Comparison of ENCODE assay signal across 11 mouse cellular contexts in the genomic region with DNA sequence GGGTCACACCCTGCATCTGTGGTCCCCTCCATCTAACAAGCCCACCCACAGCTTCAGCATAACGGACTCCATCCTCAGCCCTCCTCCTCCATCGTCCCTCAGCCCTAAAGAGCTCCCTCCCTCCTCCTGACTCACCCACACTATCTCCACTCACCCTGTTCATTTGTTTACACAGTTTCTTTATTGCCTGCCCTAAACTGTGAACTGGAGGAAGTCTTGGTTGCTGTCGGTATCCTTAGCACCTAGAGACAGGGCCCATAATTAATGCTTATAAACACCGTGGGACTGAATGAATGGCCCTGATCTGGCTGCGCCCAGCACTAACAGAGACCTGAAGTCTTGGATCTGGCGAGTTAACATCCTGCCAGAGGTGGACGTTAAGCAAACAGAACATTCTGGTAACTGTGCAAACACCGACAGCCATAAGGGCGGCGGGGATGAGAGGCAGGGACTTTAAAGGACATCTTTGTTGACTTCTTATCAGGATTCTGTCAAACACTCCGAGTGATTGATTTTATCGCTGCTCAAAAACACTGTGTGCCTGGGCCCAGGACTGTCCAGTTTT. TPM values are rescaled to one million over a fixed set of nuclear protein-coding genes. Genes with fewer than 3 reads are reported as not detected.
DNase-seq lines count a peak whose midpoint lies in the region; ATAC-seq and TF ChIP-seq lines count a peak whose summit lies in the region.
"Had no signal": no experiment of that assay in that cellular context is flagged by ENCODE, and none has a peak within 500 bp of the region (broad histone marks: within the 10 kb centered on the region; RNA-seq: fewer than 3 reads in every experiment).

No protein-coding gene starts in this region.

- H3K9ac ChIP-seq in liver, adult 2 months (ENCODE audit: low read depth, low read length) = no peak overlapping the region
- no peak overlapping the region; the same call in 1 of the 2 replicates for H3K9ac ChIP-seq in lung, embryonic 16.5 days (ENCODE audit: low read length)
- H3K9ac ChIP-seq: forebrain, embryonic 13.5 days had no signal

- TF ChIP-seq POLR2A in liver, adult 2 months (IDR thresholded peaks at IDR 0.05; ENCODE audit: extremely low read depth, insufficient read depth, low read length) = no peak

- 21% methylated on average over 12 of the region's 12 CpGs for WGBS in liver, adult 2 months
- WGBS in lung, embryonic 16.5 days = 12% methylated on average over 12 of the region's 12 CpGs

- H3K27me3 ChIP-seq in liver, adult 2 months (ENCODE audit: control insufficient read depth, insufficient read depth, low read length) = no peaks in the 10 kb centered on the region
- no peaks in the 10 kb centered on the region for H3K27me3 ChIP-seq in lung, embryonic 16.5 days (ENCODE audit: control insufficient read depth, insufficient read depth, low read depth, low read length)
- H3K27me3 ChIP-seq: forebrain, embryonic 13.5 days had no signal

- H3K4me3 ChIP-seq in liver, adult 2 months (ENCODE audit: insufficient read depth, low read depth, low read length) = no peak overlapping the region
- no peak overlapping the region for H3K4me3 ChIP-seq in lung, embryonic 16.5 days (ENCODE audit: low read length)
- H3K4me3 ChIP-seq: forebrain, embryonic 13.5 days had no signal

- ATAC-seq in lung, embryonic 16.5 days (ENCODE audit: low read depth) = no peak
- ATAC-seq: forebrain, embryonic 13.5 days had no signal

- no peak overlapping the region for H3K27ac ChIP-seq in liver, adult 2 months (replicated peaks; ENCODE audit: insufficient read depth, low read depth, low read length)
- peak overlapping the region; percentile 32; the same call in 1 of the 2 replicates for H3K27ac ChIP-seq in lung, embryonic 16.5 days (ENCODE audit: low read length)
- H3K27ac ChIP-seq: forebrain, embryonic 13.5 days; kidney, postnatal 0 days had no signal

- peaks cover 15% of the 10 kb centered on the region; the same call in 1 of the 2 replicates for H3K79me2 ChIP-seq in liver, adult 2 months (ENCODE audit: control insufficient read depth, insufficient read depth, low read length)

- peaks cover 10% of the 10 kb centered on the region; the same call in 1 of the 2 replicates for H3K36me3 ChIP-seq in liver, adult 2 months (ENCODE audit: control insufficient read depth, insufficient read depth, low read length)
- H3K36me3 ChIP-seq in lung, embryonic 16.5 days (ENCODE audit: control insufficient read depth, insufficient read depth, low read length) = peaks cover 26% of the 10 kb centered on the region

- H3K4me2 ChIP-seq in lung, embryonic 16.5 days (ENCODE audit: low read depth, low read length) = 0 out of 2 replicates have a peak overlapping the region, but pooled peaks have one; percentile 4
- H3K4me2 ChIP-seq: forebrain, embryonic 13.5 days had no signal

- no peaks in the 10 kb centered on the region for H3K9me3 ChIP-seq in lung, embryonic 16.5 days (ENCODE audit: control insufficient read depth, low read length)
- H3K9me3 ChIP-seq: forebrain, embryonic 13.5 days had no signal

- peaks cover 11% of the 10 kb centered on the region for H3K4me1 ChIP-seq in liver, adult 2 months (ENCODE audit: control insufficient read depth, insufficient read depth, low read length)
- peaks cover 43% of the 10 kb centered on the region for H3K4me1 ChIP-seq in lung, embryonic 16.5 days (replicated peaks; ENCODE audit: control insufficient read depth, insufficient read depth, low read length)

- DNase-seq in right cerebral cortex, postnatal 14 days = peak; percentile 2
- no peak for DNase-seq in right cerebral cortex, postnatal 36 days (ENCODE audit: low spot score in 2 of 2)
- peak; percentile 57 for DNase-seq in liver, adult 2 months (ENCODE audit: extremely low read depth, low read depth, low spot score)
- DNase-seq in yolk sac, embryonic 10.5 days (ENCODE audit: low spot score) = peak; percentile 76
- DNase-seq in kidney, postnatal 14 days = no peak
- DNase-seq in spleen, adult 18-20 months = no peak

- TF ChIP-seq CTCF in liver, adult 2 months (IDR thresholded peaks at IDR 0.05; ENCODE audit: low read depth, low read length) = no peak

RNA-seq across cellular contexts. Expression of gene Gramd1a, which starts 10.0 kb away (rescaled TPM):
- total RNA-seq in liver, adult 2 months (2014; rRNA removed) = 5.1 and 6.6 TPM in 2 replicates
- polyA plus RNA-seq in liver, adult 2 months (2012; rRNA removed) = 17.0 and 33.0 TPM in 2 replicates
- 68.1 and 72.2 TPM in 2 replicates for polyA plus RNA-seq in lung, embryonic 16.5 days (2015; fragmentation: Nextera tagmentation; extraction: Ambion mirVana)

RNA-seq across cellular contexts. Expression of gene Scn1b, which starts 18.9 kb away (rescaled TPM):
- 2.4 and 3.5 TPM in 2 replicates for total RNA-seq in liver, adult 2 months (2014; rRNA removed)
- polyA plus RNA-seq in liver, adult 2 months (2012; rRNA removed) = 4.4 and 7.1 TPM in 2 replicates
- 0.64 and 0.89 TPM in 2 replicates for polyA plus RNA-seq in lung, embryonic 16.5 days (2015; fragmentation: Nextera tagmentation; extraction: Ambion mirVana)
- total RNA-seq: common myeloid progenitor, adult 5-6 weeks; megakaryocyte-erythroid progenitor cell, adult 5-6 weeks had no signal

RNA-seq across cellular contexts. Expression of gene Hpn, which starts 30.6 kb away (rescaled TPM):
- 282 and 327 TPM in 2 replicates for total RNA-seq in liver, adult 2 months (2014; rRNA removed)
- polyA plus RNA-seq in liver, adult 2 months (2012; rRNA removed) = 883 and 920 TPM in 2 replicates
- 17.4 and 23.2 TPM in 2 replicates for polyA plus RNA-seq in lung, embryonic 16.5 days (2015; fragmentation: Nextera tagmentation; extraction: Ambion mirVana)
- polyA plus RNA-seq: forebrain, embryonic 13.5 days had no signal

Comparison
In these comparisons a context has a peak if more than half of its experiments do, and no peak if none do; other contexts are left out.
1. DNase-seq: peak in right cerebral cortex, postnatal 14 days (single experiment), liver, adult 2 months (single experiment) and yolk sac, embryonic 10.5 days (single experiment); none in right cerebral cortex, postnatal 36 days (0 of 2), kidney, postnatal 14 days (single experiment) and spleen, adult 18-20 months (0 of 2).
2. RNA of gene Hpn, which starts 30.6 kb away (polyA plus RNA-seq): 883 to 920 TPM in liver, adult 2 months; 17.4 to 23.2 TPM in lung, embryonic 16.5 days; every median in the first group is over 10 times any median in the second.